Mouse (Mus musculus) lung, embryonic 16.5 days (tissue): ENCODE results near the gene Pdia6. TPM values are rescaled to one million over a fixed set of nuclear protein-coding genes. Genes with fewer than 3 reads are reported as not detected.
A peak's percentile ranks its signal among the peaks of the same experiment; 100 is the strongest.

Source experiments
- ATAC-seq: fragments of 200-750 bp; cut with Nextera tagmentation; 2 replicates; pipeline ENCODE4 v1.8.0; 2017; ENCODE audit warnings: low read depth, mild to moderate bottlenecking, moderate library complexity
- H3K27ac ChIP-seq: fragments of 300-500 bp; sonication (generic); 2 replicates; pipeline ENCODE4 v1.5.1; 2014; ENCODE audit warnings: mild to moderate bottlenecking, control low read depth, low read length
- H3K27me3 ChIP-seq: fragments of 300-500 bp; sonication (generic); 2 replicates; pipeline ENCODE4 v1.6.1; 2014; ENCODE audit warnings: low read depth, low read length, mixed read lengths; ENCODE audit not compliant: control insufficient read depth, insufficient read depth
- H3K36me3 ChIP-seq: fragments of 300-500 bp; sonication (generic); 2 replicates; pipeline ENCODE4 v1.6.1; 2014; ENCODE audit warnings: low read length; ENCODE audit not compliant: control insufficient read depth, insufficient read depth
- H3K4me1 ChIP-seq: fragments of 300-500 bp; sonication (generic); replicated peaks from 2 replicates; pipeline ENCODE4 v1.6.1; 2014; ENCODE audit warnings: low read length, mixed read lengths; ENCODE audit not compliant: control insufficient read depth, insufficient read depth
- H3K4me2 ChIP-seq: fragments of 300-500 bp; sonication (generic); 2 replicates; pipeline ENCODE4 v1.6.1; 2014; ENCODE audit warnings: low read depth, low read length, control low read depth
- H3K4me3 ChIP-seq: fragments of 300-500 bp; sonication (generic); 2 replicates; pipeline ENCODE4 v1.5.1; 2014; ENCODE audit warnings: mild to moderate bottlenecking, low read length, control low read depth
- H3K9ac ChIP-seq: fragments of 300-500 bp; sonication (generic); 2 replicates; pipeline ENCODE4 v1.6.1; 2014; ENCODE audit warnings: low read length, control low read depth
- H3K9me3 ChIP-seq: fragments of 300-500 bp; sonication (generic); 2 replicates; pipeline ENCODE4 v1.6.1; 2016; ENCODE audit warnings: low read length; ENCODE audit not compliant: control insufficient read depth
- WGBS: fragments of 180-500 bp; shearing (Covaris S2); extraction: QIAGEN DNeasy Blood & Tissue Kit; methylation state at CpG from one replicate; pipeline ENCODE4 v1.1.7; 2014; 5-methylcytosine and 5-hydroxymethylcytosine counted together
- polyA plus RNA-seq: library from polyadenylated mRNA; unstranded; fragments of >200 nt; fragmentation: Nextera tagmentation; extraction: Ambion mirVana; gene quantifications from 2 replicates; pipeline ENCODE4 v1.2.1, GENCODE M21; 2015

Pdia6 gene
- polyA plus RNA-seq, 1 experiment from 2014 or later, result 720 TPM

GRCm38 (mm10) chr12:17255602-17256001, 10.7 kb upstream of the Pdia6 start:
- ATAC-seq, result no peak
- no peak overlapping the region for H3K4me3 ChIP-seq
- 79% methylated on average over 6 of the region's 6 CpGs for WGBS
- no peak overlapping the region for H3K4me2 ChIP-seq
- H3K4me1 ChIP-seq, result no peaks in the 10 kb centered on the region
- H3K27me3 ChIP-seq, result no peaks in the 10 kb centered on the region; the same call in none of the 2 replicates
- H3K9ac ChIP-seq, result no peak overlapping the region
- no peaks in the 10 kb centered on the region for H3K9me3 ChIP-seq
- H3K27ac ChIP-seq, result no peak overlapping the region
- H3K36me3 ChIP-seq, result no peaks in the 10 kb centered on the region

DNA sequence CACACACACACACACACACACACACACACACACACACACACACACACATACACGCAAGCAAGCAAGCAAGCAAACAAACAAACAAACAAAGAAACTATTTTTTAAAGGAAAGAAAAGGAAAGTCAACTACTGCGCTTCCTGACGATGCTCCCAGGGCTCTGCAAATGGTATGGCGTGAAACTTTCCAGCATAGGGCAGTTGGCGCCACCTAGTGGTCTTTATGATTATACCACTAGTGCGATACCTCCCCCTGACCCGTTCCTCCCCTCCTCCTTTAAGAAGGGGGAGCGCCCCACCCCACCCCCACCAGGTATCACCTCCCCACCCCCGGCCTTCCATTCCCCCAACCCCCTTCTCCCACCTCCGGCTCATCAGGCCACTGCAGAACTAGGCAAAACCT, 9.4 kb upstream of the Pdia6 start:
- Histone ChIP-seq H3K4me2 (no peak overlapping the region), H3K4me3 (no peak overlapping the region), H3K9me3 (no peaks in the 10 kb centered on the region), H3K27me3 (no peaks in the 10 kb centered on the region; the same call in none of the 2 replicates), H3K4me1 (no peaks in the 10 kb centered on the region), H3K9ac (no peak overlapping the region), H3K36me3 (no peaks in the 10 kb centered on the region), H3K27ac (no peak overlapping the region)
- 6% methylated on average over 9 of the region's 10 CpGs for WGBS
- peak; percentile 74 for ATAC-seq

- 79% methylated on average over 7 of the region's 7 CpGs for WGBS
- Histone ChIP-seq H3K4me3 (no peak overlapping the region), H3K4me1 (no peaks in the 10 kb centered on the region), H3K27me3 (no peaks in the 10 kb centered on the region; the same call in none of the 2 replicates), H3K36me3 (no peaks in the 10 kb centered on the region), H3K4me2 (no peak overlapping the region), H3K9me3 (no peaks in the 10 kb centered on the region), H3K9ac (no peak overlapping the region), H3K27ac (no peak overlapping the region)
- no peak for ATAC-seq
Measured at GRCm38 (mm10) chr12:17258431-17258830, 7.9 kb upstream of the Pdia6 start.

GRCm38 (mm10) chr12:17261005-17261404, 5.3 kb upstream of the Pdia6 start:
- Histone ChIP-seq H3K9ac (no peak overlapping the region), H3K27me3 (no peaks in the 10 kb centered on the region), H3K9me3 (no peaks in the 10 kb centered on the region), H3K4me2 (no peak overlapping the region), H3K36me3 (no peaks in the 10 kb centered on the region), H3K4me3 (no peak overlapping the region), H3K27ac (no peak overlapping the region), H3K4me1 (peaks cover 4% of the 10 kb centered on the region; the same call in 1 of the 2 replicates)
- ATAC-seq, result no peak
- WGBS, result 88% methylated on average over 3 of the region's 3 CpGs

- Histone ChIP-seq H3K27me3 (no peaks in the 10 kb centered on the region), H3K27ac (no peak overlapping the region), H3K9me3 (no peaks in the 10 kb centered on the region), H3K9ac (no peak overlapping the region), H3K4me3 (no peak overlapping the region), H3K4me2 (no peak overlapping the region), H3K36me3 (no peaks in the 10 kb centered on the region), H3K4me1 (peaks cover 18% of the 10 kb centered on the region)
- 54% methylated on average over 3 of the region's 3 CpGs for WGBS
- no peak for ATAC-seq
Measured at GRCm38 (mm10) chr12:17263881-17264280, 2.5 kb upstream of the Pdia6 start.

DNA sequence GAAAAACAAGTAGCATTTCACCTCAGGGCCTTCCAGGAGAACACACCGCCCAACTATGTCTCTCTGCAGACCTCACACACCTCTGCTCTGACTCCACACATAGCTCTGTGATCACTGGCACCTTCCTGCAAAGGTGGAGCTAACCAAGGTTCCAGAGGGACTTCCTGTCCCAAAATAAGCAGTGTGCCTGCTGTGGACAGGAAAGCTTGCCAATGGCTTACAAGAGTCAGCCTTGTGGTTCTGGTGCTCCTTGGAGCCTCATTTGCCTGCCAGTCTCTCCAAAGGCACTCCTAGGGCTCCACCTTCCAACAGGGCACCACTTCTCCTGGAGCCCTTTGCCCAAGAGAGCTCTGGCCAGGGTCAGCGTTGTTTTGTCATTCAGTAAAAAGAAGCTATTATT, 1.5 kb upstream of the Pdia6 start:
- Histone ChIP-seq H3K4me3 (no peak overlapping the region), H3K27me3 (no peaks in the 10 kb centered on the region), H3K4me1 (peaks cover 21% of the 10 kb centered on the region), H3K9ac (no peak overlapping the region), H3K4me2 (no peak overlapping the region), H3K27ac (no peak overlapping the region), H3K9me3 (no peaks in the 10 kb centered on the region), H3K36me3 (no peaks in the 10 kb centered on the region; the same call in 1 of the 2 replicates)
- WGBS, result 75% methylated on average over 2 of the region's 2 CpGs
- no peak for ATAC-seq

DNA sequence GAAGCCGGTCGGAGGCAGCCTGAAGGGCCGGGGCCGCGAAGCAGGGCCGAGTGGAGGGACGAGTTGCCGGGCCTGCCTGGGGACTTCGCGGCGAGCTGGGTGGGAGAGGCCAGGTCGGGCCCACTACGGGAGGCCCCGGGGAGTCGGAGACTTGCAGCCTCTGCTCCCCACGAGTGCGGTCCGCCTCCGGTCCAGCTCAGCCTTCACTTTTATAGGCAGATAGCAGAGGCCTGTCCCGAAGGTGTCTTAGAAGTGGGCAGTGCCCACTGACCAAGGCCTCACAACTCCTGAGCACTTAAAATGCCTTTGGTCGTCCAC, 287 bp downstream of the Pdia6 start:
- under 1% methylated on average over 19 of the region's 21 CpGs for WGBS
- peak overlapping the region; percentile 97 for H3K4me3 ChIP-seq
- H3K9ac ChIP-seq, result peak overlapping the region; percentile 94
- peaks cover 26% of the 10 kb centered on the region for H3K4me1 ChIP-seq
- H3K27ac ChIP-seq, result peak overlapping the region; percentile 81
- H3K9me3 ChIP-seq, result no peaks in the 10 kb centered on the region
- ATAC-seq, result peak; percentile 70; the same call in 1 of the 2 replicates
- H3K27me3 ChIP-seq, result no peaks in the 10 kb centered on the region
- H3K4me2 ChIP-seq, result peak overlapping the region; percentile 92
- peaks cover 12% of the 10 kb centered on the region for H3K36me3 ChIP-seq

- H3K27ac ChIP-seq, result peak overlapping the region; percentile 81; the same call in 1 of the 2 replicates
- ATAC-seq, result no peak
Measured at GRCm38 (mm10) chr12:17267316-17267715, 971 bp downstream of the Pdia6 start.

DNA sequence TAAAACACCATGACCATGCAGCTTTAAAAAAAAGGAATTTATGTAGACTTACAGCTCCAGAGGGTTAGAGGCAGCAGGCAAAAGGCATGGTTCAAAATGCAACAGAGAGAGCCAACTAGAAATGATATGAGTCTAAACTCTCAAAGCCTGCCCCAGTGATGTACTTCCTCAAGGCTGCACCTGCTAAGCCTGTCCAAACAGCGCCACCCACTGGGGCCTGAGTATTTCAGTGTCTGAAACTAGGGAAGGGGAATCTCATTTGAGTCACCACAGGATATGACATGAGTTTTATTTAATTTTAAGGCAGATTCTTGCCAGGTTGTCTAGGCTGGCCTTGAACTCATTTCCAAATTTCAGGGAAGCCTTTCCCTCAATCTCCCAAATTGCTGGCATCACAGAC, 4.9 kb downstream of the Pdia6 start:
- no peak for ATAC-seq
- Histone ChIP-seq H3K27ac (no peak overlapping the region), H3K9me3 (no peaks in the 10 kb centered on the region), H3K27me3 (no peaks in the 10 kb centered on the region), H3K4me2 (no peak overlapping the region), H3K4me3 (no peak overlapping the region), H3K36me3 (peaks cover 34% of the 10 kb centered on the region), H3K9ac (no peak overlapping the region), H3K4me1 (peaks cover 23% of the 10 kb centered on the region)
- 71% methylated on average over 1 of the region's 1 CpGs for WGBS

More at GRCm38 (mm10) chr12:17267316-17267715, 971 bp downstream of the Pdia6 start:
- peak overlapping the region; percentile 92 for H3K4me2 ChIP-seq
- H3K4me3 ChIP-seq, result peak overlapping the region; percentile 97
- H3K4me1 ChIP-seq, result peaks cover 26% of the 10 kb centered on the region
- peak overlapping the region; percentile 94 for H3K9ac ChIP-seq
- H3K9me3 ChIP-seq, result no peaks in the 10 kb centered on the region
- peaks cover 15% of the 10 kb centered on the region for H3K36me3 ChIP-seq
- whole genome bisulfite sequencing, result 9% methylated on average over 4 of the region's 4 CpGs
- no peaks in the 10 kb centered on the region for H3K27me3 ChIP-seq

DNA sequence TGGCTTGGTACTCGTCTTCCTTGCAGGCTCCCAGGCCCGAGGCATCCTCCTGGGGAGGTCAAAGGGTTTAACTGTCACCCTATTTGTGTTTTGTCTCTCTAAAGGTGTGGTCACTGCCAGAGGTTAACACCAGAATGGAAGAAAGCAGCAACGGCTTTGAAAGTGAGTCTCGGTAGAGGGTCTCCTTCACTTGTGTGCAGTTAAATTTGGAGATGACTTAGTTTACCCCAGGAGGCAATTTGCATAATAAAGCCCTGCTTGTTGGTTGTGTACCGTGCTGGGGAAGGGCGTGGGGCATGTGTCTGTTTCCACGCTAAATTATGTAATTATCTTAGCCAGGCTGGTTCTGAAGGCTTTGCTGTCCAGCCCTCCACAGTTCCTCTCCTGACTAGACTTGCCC, 7.5 kb downstream of the Pdia6 start:
- peaks cover 60% of the 10 kb centered on the region for H3K36me3 ChIP-seq
- no peak overlapping the region for H3K9ac ChIP-seq
- H3K27ac ChIP-seq, result no peak overlapping the region
- H3K4me3 ChIP-seq, result no peak overlapping the region
- no peaks in the 10 kb centered on the region for H3K9me3 ChIP-seq
- H3K4me1 ChIP-seq, result peaks cover 9% of the 10 kb centered on the region
- H3K4me2 ChIP-seq, result no peak overlapping the region
- WGBS, result 88% methylated on average over 7 of the region's 7 CpGs
- ATAC-seq, result no peak
- no peaks in the 10 kb centered on the region for H3K27me3 ChIP-seq
